Mouse (Mus musculus) midbrain, embryonic 15.5 days (tissue): Measurements from ENCODE around the gene Oca2. TPM values are rescaled to one million over a fixed set of nuclear protein-coding genes. Genes with fewer than 3 reads are reported as not detected.

ENCODE experiments used
- ATAC-seq: fragments of 200-750 bp; cut with Nextera tagmentation; replicated peaks from 2 replicates; pipeline ENCODE4 v1.8.0; 2017; ENCODE audit warnings: moderate TSS enrichment
- H3K27ac ChIP-seq: fragments of 300-500 bp; sonication (generic); 2 replicates; pipeline ENCODE4 v1.5.1; 2015; ENCODE audit warnings: mild to moderate bottlenecking, inconsistent platforms
- H3K27me3 ChIP-seq: fragments of 300-500 bp; sonication (generic); replicated peaks from 2 replicates; pipeline ENCODE4 v1.6.1; 2015; ENCODE audit warnings: inconsistent platforms
- H3K36me3 ChIP-seq: fragments of 300-500 bp; sonication (generic); replicated peaks from 2 replicates; pipeline ENCODE4 v1.6.1; 2015; ENCODE audit warnings: inconsistent platforms
- H3K4me1 ChIP-seq: fragments of 300-500 bp; sonication (generic); 2 replicates; pipeline ENCODE4 v1.6.1; 2015; ENCODE audit warnings: inconsistent platforms
- H3K4me2 ChIP-seq: fragments of 300-500 bp; sonication (generic); 2 replicates; pipeline ENCODE4 v1.6.1; 2015; ENCODE audit warnings: inconsistent platforms, mild to moderate bottlenecking, moderate library complexity
- H3K4me3 ChIP-seq: fragments of 300-500 bp; sonication (generic); 2 replicates; pipeline ENCODE4 v1.5.1; 2015; ENCODE audit warnings: mild to moderate bottlenecking, inconsistent platforms
- H3K9ac ChIP-seq: fragments of 300-500 bp; sonication (generic); 2 replicates; pipeline ENCODE4 v1.6.1; 2015; ENCODE audit warnings: mild to moderate bottlenecking, inconsistent platforms
- H3K9me3 ChIP-seq: fragments of 300-500 bp; sonication (generic); 2 replicates; pipeline ENCODE4 v1.6.1; 2016; ENCODE audit warnings: inconsistent platforms
- WGBS: fragments of 180-500 bp; shearing (Covaris S2); methylation state at CpG from one replicate; pipeline ENCODE4 v1.1.7; 2015; ENCODE audit warnings: mixed read lengths; 5-methylcytosine and 5-hydroxymethylcytosine counted together
- polyA plus RNA-seq: library from polyadenylated mRNA; unstranded; fragments of >200 nt; fragmentation: Nextera tagmentation; extraction: Ambion mirVana; gene quantifications from 2 replicates; pipeline ENCODE4 v1.2.1, GENCODE M21; 2015

Gene Oca2
- polyA plus RNA-seq, 1 experiment from 2014 or later = 0.35 TPM

DNA sequence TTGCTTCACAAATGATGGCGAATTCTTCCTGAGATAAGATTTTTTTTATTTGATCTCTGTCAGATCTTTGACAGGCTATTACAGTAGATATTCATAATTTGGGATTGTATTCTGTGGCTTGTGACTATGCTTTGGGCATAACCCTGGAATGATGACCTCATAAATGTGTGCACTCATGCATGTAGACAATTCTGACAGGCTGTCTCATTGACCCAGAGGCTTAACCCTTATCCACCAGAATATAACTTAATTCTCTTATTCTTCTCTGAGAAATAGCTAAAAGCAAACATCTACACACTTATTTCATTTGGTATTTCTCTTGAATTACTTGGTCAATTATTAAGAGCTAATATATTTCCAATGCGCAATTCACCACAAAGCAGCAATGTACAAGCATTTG is 37.9 kb downstream of the Oca2 start:
- no peak overlapping the region for H3K4me3 ChIP-seq
- no peak overlapping the region for H3K27ac ChIP-seq
- H3K4me1 ChIP-seq = no peaks in the 10 kb centered on the region
- 86% methylated on average over 2 of the region's 2 CpGs for WGBS
- H3K4me2 ChIP-seq = no peak overlapping the region
- H3K27me3 ChIP-seq = no peaks in the 10 kb centered on the region
- H3K9ac ChIP-seq = no peak overlapping the region
- H3K9me3 ChIP-seq = no peaks in the 10 kb centered on the region
- no peak for ATAC-seq
- no peaks in the 10 kb centered on the region for H3K36me3 ChIP-seq

DNA sequence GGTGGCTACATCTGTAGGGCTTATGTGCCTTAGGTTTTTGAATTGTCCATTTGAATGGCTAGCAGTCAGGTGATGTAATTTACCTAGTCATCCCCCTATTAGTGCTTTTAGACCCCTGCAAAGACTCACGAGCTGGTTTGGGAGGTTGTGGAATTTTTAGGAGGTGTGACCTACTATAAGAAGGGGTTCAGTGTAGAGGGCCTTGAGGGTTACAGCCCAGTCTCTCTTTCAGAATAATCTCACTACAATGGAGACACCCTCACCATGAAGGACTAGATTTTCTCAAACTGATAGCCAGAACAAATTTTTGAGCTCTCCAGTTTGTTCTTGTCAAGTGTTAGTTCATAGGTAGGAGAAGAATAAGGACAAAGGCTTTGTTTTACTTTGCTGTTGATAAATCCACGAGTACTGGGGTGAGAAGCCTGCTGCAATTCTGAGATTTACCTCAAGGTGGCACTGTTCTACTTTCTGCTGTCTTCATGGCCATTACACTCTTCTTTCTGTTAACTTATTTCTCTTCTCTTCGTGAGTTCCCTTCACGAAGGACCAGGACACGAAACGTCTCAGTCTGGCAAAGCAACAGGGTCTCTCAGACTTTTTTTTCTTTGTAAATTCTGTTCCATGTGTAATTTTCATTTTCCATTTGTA is 52.0 kb downstream of the Oca2 start:
- Histone ChIP-seq H3K4me1 (no peaks in the 10 kb centered on the region), H3K4me3 (no peak overlapping the region), H3K27ac (no peak overlapping the region), H3K36me3 (no peaks in the 10 kb centered on the region), H3K9ac (no peak overlapping the region), H3K27me3 (no peaks in the 10 kb centered on the region), H3K4me2 (no peak overlapping the region), H3K9me3 (no peaks in the 10 kb centered on the region)
- peak; percentile 89 for ATAC-seq
- 26% methylated on average over 6 of the region's 6 CpGs for WGBS

DNA sequence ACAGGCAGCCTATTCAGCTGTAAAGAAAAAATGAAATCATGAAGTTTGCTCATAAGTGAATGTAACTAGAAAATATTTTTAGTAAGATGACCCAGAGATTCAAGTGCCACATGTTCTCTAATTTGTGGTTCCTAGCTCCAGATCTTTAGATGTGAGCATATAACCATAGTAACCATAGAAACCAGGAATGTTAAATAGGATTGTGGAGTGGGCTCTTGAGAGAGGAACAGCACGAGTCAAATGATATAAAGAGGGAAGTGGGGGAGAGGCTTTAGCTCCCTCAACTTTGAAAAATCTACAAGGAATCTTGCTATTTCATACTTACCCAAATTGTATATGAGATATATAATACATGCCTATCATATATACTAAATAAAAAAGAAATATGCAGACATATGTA is 64.8 kb downstream of the Oca2 start:
- ATAC-seq = no peak
- H3K4me2 ChIP-seq = no peak overlapping the region
- no peaks in the 10 kb centered on the region for H3K9me3 ChIP-seq
- no peak overlapping the region for H3K9ac ChIP-seq
- no peaks in the 10 kb centered on the region for H3K4me1 ChIP-seq
- no peak overlapping the region for H3K27ac ChIP-seq
- H3K4me3 ChIP-seq = no peak overlapping the region
- WGBS = 0% methylated on average over 1 of the region's 1 CpGs
- no peaks in the 10 kb centered on the region for H3K27me3 ChIP-seq
- no peaks in the 10 kb centered on the region for H3K36me3 ChIP-seq

DNA sequence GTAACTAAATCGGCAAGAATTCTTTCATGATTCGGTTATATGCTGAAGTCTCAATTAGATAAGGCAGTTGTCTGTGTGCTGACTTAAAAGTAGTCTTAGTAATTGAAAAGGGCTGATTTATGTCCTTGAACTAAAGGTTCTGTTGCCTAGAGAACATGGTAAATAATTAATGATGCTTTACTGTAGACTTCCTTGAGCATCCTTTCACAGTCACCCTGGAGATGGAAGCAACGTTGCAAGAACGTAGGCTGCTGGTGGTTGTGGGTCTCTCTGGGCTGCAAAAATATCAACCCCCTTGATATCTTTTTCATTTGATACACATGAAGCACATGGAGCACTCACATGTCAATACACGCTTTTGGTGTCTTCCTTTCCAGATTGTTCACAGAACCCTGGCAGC is 74.8 kb downstream of the Oca2 start:
- Histone ChIP-seq H3K4me2 (no peak overlapping the region), H3K27ac (no peak overlapping the region), H3K27me3 (no peaks in the 10 kb centered on the region), H3K36me3 (no peaks in the 10 kb centered on the region), H3K4me1 (no peaks in the 10 kb centered on the region), H3K4me3 (no peak overlapping the region), H3K9ac (no peak overlapping the region), H3K9me3 (no peaks in the 10 kb centered on the region)
- 76% methylated on average over 5 of the region's 5 CpGs for WGBS
- ATAC-seq = no peak

DNA sequence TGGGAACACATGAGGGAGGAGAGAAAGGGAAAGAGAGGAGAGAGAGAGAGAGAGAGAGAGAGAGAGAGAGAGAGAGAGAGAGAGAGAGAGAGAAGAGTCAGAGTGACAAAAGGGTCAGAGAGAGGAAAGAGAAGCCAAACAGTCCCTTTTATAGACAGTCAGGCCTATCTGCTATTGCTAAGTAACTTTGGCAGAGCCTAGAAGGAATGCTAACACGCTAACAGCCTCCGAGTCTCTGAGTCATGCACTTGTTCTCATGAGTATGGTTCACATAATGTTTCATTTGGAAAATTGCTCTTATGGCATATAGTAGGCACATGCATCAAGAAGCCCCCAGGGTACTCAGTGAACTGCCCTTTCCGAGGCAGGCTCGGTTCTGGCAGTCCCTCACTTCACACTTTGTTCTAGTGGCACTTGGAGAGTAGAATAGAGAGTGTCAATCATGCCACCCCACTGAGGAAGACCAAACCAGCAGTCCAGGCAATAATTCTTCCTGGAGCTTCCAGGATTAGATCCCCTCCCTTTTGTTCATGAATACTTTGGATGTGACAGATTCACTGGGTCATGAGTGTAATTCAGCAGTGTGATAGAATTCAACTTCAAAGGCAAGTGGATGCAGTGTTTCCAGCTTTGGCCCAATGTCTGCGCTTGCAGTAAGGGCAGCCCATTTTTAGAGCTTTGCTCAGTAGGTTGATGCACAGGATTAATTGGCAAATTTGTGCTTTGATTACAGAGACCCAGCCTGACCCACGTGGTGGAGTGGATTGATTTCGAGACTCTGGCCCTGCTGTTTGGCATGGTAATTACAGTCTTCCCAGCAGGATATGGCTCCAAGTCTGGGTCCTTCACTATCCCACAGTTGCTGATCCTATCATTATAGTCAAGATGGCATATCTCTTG is 76.3 kb downstream of the Oca2 start:
- H3K4me2 ChIP-seq = no peak overlapping the region
- no peak overlapping the region for H3K9ac ChIP-seq
- ATAC-seq = peak; percentile 66
- no peak overlapping the region for H3K4me3 ChIP-seq
- no peaks in the 10 kb centered on the region for H3K36me3 ChIP-seq
- no peaks in the 10 kb centered on the region for H3K9me3 ChIP-seq
- H3K4me1 ChIP-seq = no peaks in the 10 kb centered on the region
- H3K27ac ChIP-seq = no peak overlapping the region
- no peaks in the 10 kb centered on the region for H3K27me3 ChIP-seq
- 47% methylated on average over 7 of the region's 7 CpGs for WGBS

DNA sequence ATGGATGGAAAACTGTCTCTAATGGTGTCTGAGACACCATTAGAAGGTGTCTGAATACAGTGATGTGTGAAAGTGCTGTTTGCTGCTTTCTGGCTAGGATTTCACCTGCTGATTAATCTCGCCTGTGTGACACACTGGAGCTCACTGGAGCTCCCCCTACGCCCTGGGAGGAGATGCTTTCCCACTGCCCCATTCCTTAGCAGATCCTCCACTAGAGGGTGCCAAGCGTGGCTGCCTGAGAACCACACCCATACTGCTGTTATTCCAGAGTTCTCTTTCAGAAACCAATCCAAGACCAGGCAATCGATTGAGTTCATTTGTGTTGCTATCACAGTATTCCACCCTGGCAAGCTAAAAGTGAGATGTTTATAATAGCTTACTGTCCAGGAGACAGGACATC is 88.2 kb downstream of the Oca2 start:
- H3K27me3 ChIP-seq = no peaks in the 10 kb centered on the region
- 45% methylated on average over 4 of the region's 4 CpGs for WGBS
- H3K9me3 ChIP-seq = no peaks in the 10 kb centered on the region
- no peaks in the 10 kb centered on the region for H3K4me1 ChIP-seq
- H3K9ac ChIP-seq = no peak overlapping the region
- H3K36me3 ChIP-seq = no peaks in the 10 kb centered on the region
- H3K4me2 ChIP-seq = no peak overlapping the region
- no peak overlapping the region for H3K4me3 ChIP-seq
- no peak for ATAC-seq
- H3K27ac ChIP-seq = no peak overlapping the region

DNA sequence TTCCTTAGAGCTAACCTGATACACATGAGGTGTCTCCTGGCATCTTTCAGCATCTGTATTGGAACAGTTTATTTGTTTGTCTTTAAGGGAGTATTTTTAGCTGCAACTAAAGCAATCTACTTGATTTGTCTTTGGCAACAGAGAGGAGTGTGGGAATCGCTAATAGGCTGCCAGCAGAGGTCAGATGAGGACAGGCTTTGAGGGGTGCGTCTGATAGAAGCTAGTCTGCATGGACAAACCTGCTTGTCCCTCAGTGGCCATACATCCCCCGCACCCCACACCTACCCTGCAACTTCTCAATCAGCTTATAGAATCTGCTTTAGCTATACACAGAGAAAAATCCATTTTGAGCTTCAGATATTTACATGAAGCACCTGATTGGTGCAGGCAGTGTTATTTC is 109.0 kb downstream of the Oca2 start:
- Histone ChIP-seq H3K9me3 (no peaks in the 10 kb centered on the region), H3K27me3 (no peaks in the 10 kb centered on the region), H3K36me3 (no peaks in the 10 kb centered on the region), H3K9ac (no peak overlapping the region), H3K27ac (no peak overlapping the region), H3K4me1 (no peaks in the 10 kb centered on the region), H3K4me3 (no peak overlapping the region), H3K4me2 (no peak overlapping the region)
- WGBS = 63% methylated on average over 3 of the region's 3 CpGs
- no peak for ATAC-seq

DNA sequence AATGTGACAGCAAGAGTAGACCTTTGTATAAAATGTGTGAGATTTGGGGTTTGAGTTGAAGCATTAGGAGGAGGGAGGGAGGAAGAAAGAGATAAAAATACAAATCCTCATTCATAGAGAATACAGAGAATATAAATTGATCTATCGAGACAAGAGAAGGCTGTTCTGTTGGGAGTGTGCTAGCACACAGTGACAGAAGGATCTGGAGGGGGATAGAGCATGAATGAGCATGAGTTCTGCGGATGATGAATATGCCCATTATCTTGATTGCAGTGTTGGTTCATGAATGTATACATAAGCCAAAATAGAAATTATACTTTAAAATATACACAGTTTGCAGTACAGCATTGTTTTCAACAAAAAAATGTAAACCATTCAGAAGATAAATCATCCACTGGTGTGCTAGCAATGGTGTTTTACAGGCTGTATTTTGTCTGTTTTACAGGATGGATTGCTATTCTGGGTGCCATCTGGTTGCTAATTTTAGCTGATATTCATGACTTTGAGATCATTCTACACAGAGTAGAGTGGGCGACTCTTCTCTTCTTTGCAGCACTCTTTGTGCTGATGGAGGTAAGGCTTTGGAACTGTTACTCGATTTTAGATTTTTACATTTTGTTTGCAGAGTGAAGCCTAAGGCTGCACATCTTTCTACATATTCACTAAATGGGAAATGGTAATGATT is 117.2 kb downstream of the Oca2 start:
- WGBS = 84% methylated on average over 4 of the region's 4 CpGs
- Histone ChIP-seq H3K27ac (no peak overlapping the region), H3K9ac (no peak overlapping the region), H3K4me1 (no peaks in the 10 kb centered on the region), H3K36me3 (no peaks in the 10 kb centered on the region), H3K9me3 (no peaks in the 10 kb centered on the region), H3K27me3 (no peaks in the 10 kb centered on the region), H3K4me2 (no peak overlapping the region), H3K4me3 (no peak overlapping the region)
- no peak for ATAC-seq

DNA sequence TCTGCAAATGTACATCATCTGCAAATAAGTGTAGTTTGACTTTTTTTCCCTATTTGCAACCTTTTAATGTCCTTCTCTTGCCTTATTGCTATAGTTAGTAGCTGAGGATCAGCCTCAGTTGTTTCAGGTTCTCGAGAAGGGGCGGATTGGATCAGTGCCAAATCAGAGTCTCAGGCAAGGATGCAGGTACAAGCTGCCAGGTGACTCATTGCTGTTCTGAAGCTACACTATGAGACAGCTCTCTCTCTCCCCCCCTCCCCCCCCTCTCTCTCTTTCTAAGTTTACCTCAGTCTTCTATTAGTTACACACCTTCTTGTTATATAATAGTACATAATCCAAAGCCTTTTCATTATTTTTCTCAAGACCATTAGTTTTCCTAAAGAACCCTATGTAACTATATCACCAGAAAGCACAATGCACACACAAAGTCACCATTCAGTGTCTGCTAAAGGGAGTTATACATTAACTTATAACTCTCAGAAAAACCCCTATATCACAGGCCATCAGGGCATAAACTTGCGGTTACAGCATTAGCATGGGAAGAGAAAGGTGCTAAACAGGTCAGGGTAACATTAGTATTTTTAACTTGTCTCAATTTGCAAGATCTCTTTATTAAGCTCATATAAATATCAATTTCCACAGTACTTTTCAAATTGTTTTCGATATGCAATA is 142.3 kb downstream of the Oca2 start:
- no peaks in the 10 kb centered on the region for H3K27me3 ChIP-seq
- 90% methylated on average over 4 of the region's 4 CpGs for WGBS
- no peak overlapping the region for H3K27ac ChIP-seq
- no peaks in the 10 kb centered on the region for H3K36me3 ChIP-seq
- no peak overlapping the region for H3K4me3 ChIP-seq
- no peak for ATAC-seq
- H3K4me2 ChIP-seq = no peak overlapping the region
- H3K9ac ChIP-seq = no peak overlapping the region
- H3K4me1 ChIP-seq = no peaks in the 10 kb centered on the region
- H3K9me3 ChIP-seq = no peaks in the 10 kb centered on the region

DNA sequence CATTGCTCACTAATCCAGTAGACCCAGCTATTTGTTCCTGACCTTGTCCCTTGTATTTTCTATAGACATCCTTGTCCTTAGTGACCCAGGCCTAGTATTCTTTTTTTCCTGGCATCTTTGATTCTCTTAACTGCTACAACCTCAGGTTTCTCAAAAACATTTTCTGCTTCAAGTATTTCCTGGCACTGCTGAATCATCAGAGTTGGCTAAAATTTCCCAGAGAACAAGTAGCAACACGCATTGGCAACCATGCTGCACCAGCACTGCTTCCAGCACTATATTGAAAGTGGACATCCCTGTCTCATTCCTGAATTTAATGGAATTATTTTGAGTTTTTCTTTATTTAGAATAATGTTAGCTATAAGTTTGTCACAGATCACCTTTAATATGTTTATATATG is 143.1 kb downstream of the Oca2 start:
- H3K36me3 ChIP-seq = no peaks in the 10 kb centered on the region
- no peak overlapping the region for H3K4me3 ChIP-seq
- H3K9me3 ChIP-seq = no peaks in the 10 kb centered on the region
- no peaks in the 10 kb centered on the region for H3K4me1 ChIP-seq
- no peak overlapping the region for H3K9ac ChIP-seq
- no peak for ATAC-seq
- H3K27me3 ChIP-seq = no peaks in the 10 kb centered on the region
- no peak overlapping the region for H3K27ac ChIP-seq
- no peak overlapping the region for H3K4me2 ChIP-seq
- WGBS = 69% methylated on average over 1 of the region's 1 CpGs

DNA sequence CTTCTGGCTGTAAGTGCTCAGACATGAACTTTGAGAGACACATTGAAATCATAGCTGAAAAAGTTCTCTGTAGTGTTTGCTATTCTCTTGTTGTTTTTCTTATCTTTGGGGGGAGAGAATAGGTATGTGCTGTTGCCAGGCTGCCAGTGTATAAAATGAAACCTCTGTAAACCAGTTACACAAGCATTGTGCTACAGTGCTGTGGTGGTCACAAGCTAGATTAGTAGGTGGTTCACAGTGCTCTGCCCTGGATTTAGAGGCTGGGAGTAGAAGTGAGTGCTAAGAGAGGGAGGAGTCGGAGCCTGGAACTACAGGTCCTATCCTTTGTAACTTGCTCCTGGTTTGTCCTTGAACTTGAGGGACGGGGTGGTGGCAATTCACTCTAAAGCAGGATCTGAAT is 148.7 kb downstream of the Oca2 start:
- 93% methylated on average over 2 of the region's 2 CpGs for WGBS
- Histone ChIP-seq H3K9me3 (no peaks in the 10 kb centered on the region), H3K27me3 (no peaks in the 10 kb centered on the region), H3K4me2 (no peak overlapping the region), H3K36me3 (no peaks in the 10 kb centered on the region), H3K9ac (no peak overlapping the region), H3K27ac (no peak overlapping the region), H3K4me1 (no peaks in the 10 kb centered on the region), H3K4me3 (no peak overlapping the region)
- ATAC-seq = no peak

DNA sequence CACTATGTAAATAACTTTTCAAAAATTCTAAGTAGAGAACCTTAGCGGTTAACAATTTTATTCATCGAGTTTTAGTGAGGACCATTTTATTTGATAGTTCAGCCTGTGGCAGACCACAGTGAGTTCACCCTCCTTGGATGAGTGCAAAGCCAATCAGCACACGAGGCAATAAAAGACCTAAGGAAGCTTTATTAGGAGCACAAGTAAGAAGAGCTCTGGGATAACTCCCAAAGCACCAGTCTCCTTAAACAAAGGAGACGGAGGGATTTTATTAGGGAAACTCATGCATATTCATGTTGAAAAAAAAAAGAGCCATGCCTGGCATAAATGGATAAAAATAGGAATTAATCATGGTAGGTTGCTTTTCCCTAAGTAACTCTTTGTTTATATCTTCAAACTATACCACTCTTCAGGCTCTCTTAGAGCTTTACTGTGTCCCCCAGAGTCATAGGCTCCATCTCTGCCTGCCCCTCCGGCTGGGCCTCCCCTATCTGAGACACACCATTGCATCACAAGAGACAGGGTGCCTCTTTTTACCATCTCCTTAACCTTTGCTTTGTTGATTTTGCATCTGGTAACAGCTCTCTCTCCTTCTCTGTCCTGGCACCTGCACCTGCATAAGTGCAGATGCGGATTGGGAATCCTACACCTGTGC is 178.7 kb downstream of the Oca2 start:
- WGBS = 42% methylated on average over 6 of the region's 6 CpGs
- no peaks in the 10 kb centered on the region for H3K27me3 ChIP-seq
- no peak overlapping the region for H3K27ac ChIP-seq
- peak; percentile 71; the same call in 1 of the 2 replicates for ATAC-seq
- H3K9ac ChIP-seq = no peak overlapping the region
- H3K4me3 ChIP-seq = no peak overlapping the region
- no peaks in the 10 kb centered on the region for H3K9me3 ChIP-seq
- no peak overlapping the region for H3K4me2 ChIP-seq
- H3K4me1 ChIP-seq = no peaks in the 10 kb centered on the region
- no peaks in the 10 kb centered on the region for H3K36me3 ChIP-seq
